Mouse (Mus musculus): ENCODE results near the gene Mms19.

- TF ChIP-seq POLR2A (IDR thresholded peaks at IDR 0.05; ENCODE audit: insufficient read depth, low read length) (no peak), CTCF (IDR thresholded peaks at IDR 0.05; ENCODE audit: low read depth, low read length) (no peak)
These were observed 79.3 kb downstream of the Mms19 start for GRCm38 (mm10) chr19:41901696-41902095.
